Mouse (Mus musculus) MEL (cell line): ENCODE data around the gene Tuba4a. TPM values are rescaled to one million over a fixed set of nuclear protein-coding genes. Genes with fewer than 3 reads are reported as not detected.

Source experiments
- DNase-seq: peaks from one replicate; pipeline ENCODE4 v3.0.0; 2011; ENCODE audit warnings: low read depth, low spot score
- H3K27ac ChIP-seq: 2 replicates; pipeline ENCODE4 v1.5.1; 2012; ENCODE audit warnings: low read depth, mild to moderate bottlenecking, control low read depth, low read length, moderate library complexity; ENCODE audit not compliant: control insufficient read depth
- H3K27me3 ChIP-seq, 2 experiments: fragments of 150-350 bp in 1 of 2; sonication (generic) in 1 of 2; 2 replicates each; pipeline ENCODE4 v1.6.1; 2012; ENCODE audit warnings: low read length in 2 of 2, mild to moderate bottlenecking in 2 of 2, improper control_type of control experiment in 1 of 2, moderate library complexity in 1 of 2; ENCODE audit not compliant: insufficient read depth in 2 of 2, control insufficient read depth in 1 of 2
- H3K36me3 ChIP-seq, 2 experiments: 2 replicates each; pipeline ENCODE4 v1.6.1; 2012 to 2014; ENCODE audit warnings: low read length in 2 of 2, improper control_type of control experiment in 1 of 2, inconsistent platforms in 1 of 2, mild to moderate bottlenecking in 1 of 2; ENCODE audit not compliant: insufficient read depth in 2 of 2, control insufficient read depth in 1 of 2
- H3K4me1 ChIP-seq, 2 experiments: fragments of 150-350 bp in 1 of 2; sonication (generic) in 1 of 2; 2 replicates each; pipeline ENCODE4 v1.6.1; 2012; ENCODE audit warnings: low read length in 2 of 2, improper control_type of control experiment in 1 of 2, mild to moderate bottlenecking in 1 of 2; ENCODE audit not compliant: insufficient read depth in 2 of 2, control insufficient read depth in 1 of 2
- H3K4me3 ChIP-seq, 2 experiments: fragments of 150-350 bp in 1 of 2; sonication (generic) in 1 of 2; 2 replicates each; pipeline ENCODE4 v1.5.1; 2012; ENCODE audit warnings: low read depth in 2 of 2, low read length in 2 of 2, mild to moderate bottlenecking in 2 of 2, moderate library complexity in 2 of 2, control low read depth in 1 of 2, improper control_type of control experiment in 1 of 2; ENCODE audit not compliant: control insufficient read depth in 1 of 2, insufficient read depth in 1 of 2
- H3K79me2 ChIP-seq: 2 replicates; pipeline ENCODE4 v1.6.1; 2012; ENCODE audit warnings: mild to moderate bottlenecking, low read length, moderate library complexity; ENCODE audit not compliant: control insufficient read depth, poor library complexity, insufficient read depth
- H3K9ac ChIP-seq: 2 replicates; pipeline ENCODE4 v1.6.1; 2012; ENCODE audit warnings: low read depth, mild to moderate bottlenecking, control low read depth, low read length, moderate library complexity; ENCODE audit not compliant: control insufficient read depth, poor library complexity, severe bottlenecking
- H3K9me3 ChIP-seq: fragments of 150-350 bp; sonication (generic); replicated peaks from 2 replicates; pipeline ENCODE4 v1.6.1; 2012; ENCODE audit warnings: mild to moderate bottlenecking, low read length, improper control_type of control experiment, moderate library complexity; ENCODE audit not compliant: insufficient read depth
- CHD2 ChIP-seq: IDR thresholded peaks from 2 replicates; pipeline ENCODE4 v1.6.1; 2011; ENCODE audit warnings: low read length, improper control_type of control experiment
- CTCF ChIP-seq, 3 experiments: IDR thresholded peaks in 2 of 3; conservative IDR thresholded peaks in 1 of 3; 2 replicates each; pipeline ENCODE4 v1.5.1; 2011 to 2012; ENCODE audit warnings: low read length in 3 of 3, low read depth in 2 of 3, mild to moderate bottlenecking in 2 of 3, improper control_type of control experiment in 1 of 3, inconsistent platforms in 1 of 3, mixed read lengths in 1 of 3, moderate library complexity in 1 of 3; ENCODE audit not compliant: control insufficient read depth in 1 of 3, insufficient read depth in 1 of 3, poor library complexity in 1 of 3, severe bottlenecking in 1 of 3
- E2F4 ChIP-seq: IDR thresholded peaks from 2 replicates; pipeline ENCODE4 v1.6.1; 2011; ENCODE audit warnings: low read depth, low read length, improper control_type of control experiment, borderline replicate concordance
- ELF1 ChIP-seq: IDR thresholded peaks from 2 replicates; pipeline ENCODE4 v1.6.1; 2014; ENCODE audit warnings: low read depth, mild to moderate bottlenecking, inconsistent platforms, low read length, improper control_type of control experiment, moderate library complexity
- ETS1 ChIP-seq: IDR thresholded peaks from 2 replicates; pipeline ENCODE4 v1.6.1; 2012; ENCODE audit warnings: low read depth, mild to moderate bottlenecking, inconsistent platforms, low read length, improper control_type of control experiment, moderate library complexity
- GABPA ChIP-seq: IDR thresholded peaks from 2 replicates; pipeline ENCODE4 v1.6.1; 2012; ENCODE audit warnings: low read depth, mild to moderate bottlenecking, inconsistent platforms, low read length, improper control_type of control experiment, moderate library complexity
- GATA1 ChIP-seq: IDR thresholded peaks from 2 replicates; pipeline ENCODE4 v1.6.1; 2011; ENCODE audit warnings: low read depth, low read length, improper control_type of control experiment
- HCFC1 ChIP-seq: IDR thresholded peaks from 2 replicates; pipeline ENCODE4 v1.6.1; 2012; ENCODE audit warnings: low read depth, mild to moderate bottlenecking, inconsistent platforms, low read length, improper control_type of control experiment, moderate library complexity
- JUND ChIP-seq: IDR thresholded peaks from 2 replicates; pipeline ENCODE4 v1.6.1; 2011; ENCODE audit warnings: low read depth, mild to moderate bottlenecking, improper control_type of control experiment, low read length
- KAT2A ChIP-seq: conservative IDR thresholded peaks from 2 replicates; pipeline ENCODE4 v1.6.1; 2012; ENCODE audit warnings: low read depth, low read length, improper control_type of control experiment, inconsistent platforms
- MAX ChIP-seq: IDR thresholded peaks from 2 replicates; pipeline ENCODE4 v1.6.1; 2011; ENCODE audit warnings: low read length, improper control_type of control experiment
- MXI1 ChIP-seq: IDR thresholded peaks from 2 replicates; pipeline ENCODE4 v1.6.1; 2011; ENCODE audit warnings: mild to moderate bottlenecking, low read depth, low read length, improper control_type of control experiment
- MYC ChIP-seq: IDR thresholded peaks from 2 replicates; pipeline ENCODE4 v1.6.1; 2011; ENCODE audit warnings: low read depth, mild to moderate bottlenecking, low read length, improper control_type of control experiment, moderate library complexity
- NELFE ChIP-seq: IDR thresholded peaks from 2 replicates; pipeline ENCODE4 v1.6.1; 2011; ENCODE audit warnings: low read depth, low read length, improper control_type of control experiment
- NRF1 ChIP-seq: IDR thresholded peaks from 2 replicates; pipeline ENCODE4 v1.6.1; 2014; ENCODE audit warnings: low read depth, mild to moderate bottlenecking, inconsistent platforms, low read length, improper control_type of control experiment, moderate library complexity; ENCODE audit not compliant: poor library complexity, insufficient read depth, severe bottlenecking
- POLR2A ChIP-seq, 2 experiments: IDR thresholded peaks; 2 replicates each; pipeline ENCODE4 v1.6.1; 2011 to 2012; ENCODE audit warnings: low read length in 2 of 2, mild to moderate bottlenecking in 2 of 2, control low read depth in 1 of 2, improper control_type of control experiment in 1 of 2, low read depth in 1 of 2, moderate library complexity in 1 of 2; ENCODE audit not compliant: control insufficient read depth in 1 of 2, insufficient read depth in 1 of 2, poor library complexity in 1 of 2
- POLR2AphosphoS2 ChIP-seq: IDR thresholded peaks from 2 replicates; pipeline ENCODE4 v1.6.1; 2011; ENCODE audit warnings: low read length, improper control_type of control experiment
- POLR2AphosphoS5 ChIP-seq: IDR thresholded peaks from 2 replicates; pipeline ENCODE4 v1.6.1; 2012; ENCODE audit warnings: low read depth, borderline replicate concordance, mild to moderate bottlenecking, inconsistent platforms, low read length, moderate library complexity, mixed read lengths
- RAD21 ChIP-seq: IDR thresholded peaks from 2 replicates; pipeline ENCODE4 v1.6.1; 2011; ENCODE audit warnings: mild to moderate bottlenecking, low read depth, low read length, improper control_type of control experiment
- RCOR1 ChIP-seq: IDR thresholded peaks from 2 replicates; pipeline ENCODE4 v1.6.1; 2012; ENCODE audit warnings: low read depth, mild to moderate bottlenecking, inconsistent platforms, low read length, improper control_type of control experiment
- SIN3A ChIP-seq: IDR thresholded peaks from 2 replicates; pipeline ENCODE4 v1.6.1; 2012; ENCODE audit warnings: low read length, improper control_type of control experiment, inconsistent platforms
- TBP ChIP-seq: IDR thresholded peaks from 2 replicates; pipeline ENCODE4 v1.8.0; 2011; ENCODE audit warnings: low read depth, low read length, improper control_type of control experiment
- TCF12 ChIP-seq: IDR thresholded peaks from 2 replicates; pipeline ENCODE4 v1.6.1; 2014; ENCODE audit warnings: low read depth, mild to moderate bottlenecking, inconsistent platforms, low read length, improper control_type of control experiment, moderate library complexity
- UBTF ChIP-seq: IDR thresholded peaks from 2 replicates; pipeline ENCODE4 v1.6.1; 2012; ENCODE audit warnings: low read depth, mild to moderate bottlenecking, inconsistent platforms, low read length, improper control_type of control experiment, moderate library complexity, borderline replicate concordance; ENCODE audit not compliant: insufficient read depth
- USF1 ChIP-seq: IDR thresholded peaks from 2 replicates; pipeline ENCODE4 v1.6.1; 2014; ENCODE audit warnings: low read depth, mild to moderate bottlenecking, inconsistent platforms, low read length, improper control_type of control experiment, moderate library complexity
- USF2 ChIP-seq, 2 experiments: IDR thresholded peaks; 2 replicates each; pipeline ENCODE4 v1.6.1; 2011 to 2012; ENCODE audit warnings: improper control_type of control experiment in 2 of 2, low read length in 2 of 2, borderline replicate concordance in 1 of 2, inconsistent platforms in 1 of 2, low read depth in 1 of 2, mild to moderate bottlenecking in 1 of 2; ENCODE audit not compliant: insufficient read depth in 1 of 2
- ZC3H11A ChIP-seq: IDR thresholded peaks from 2 replicates; pipeline ENCODE4 v1.6.1; 2012; ENCODE audit warnings: low read depth, mild to moderate bottlenecking, inconsistent platforms, low read length, improper control_type of control experiment
- ZKSCAN1 ChIP-seq: IDR thresholded peaks from 2 replicates; pipeline ENCODE4 v1.6.1; 2012; ENCODE audit warnings: low read depth, mild to moderate bottlenecking, inconsistent platforms, low read length, improper control_type of control experiment, moderate library complexity
- ZMIZ1 ChIP-seq: IDR thresholded peaks from 2 replicates; pipeline ENCODE4 v1.6.1; 2012; ENCODE audit warnings: low read depth, mild to moderate bottlenecking, inconsistent platforms, low read length, improper control_type of control experiment, moderate library complexity
- ZNF384 ChIP-seq: IDR thresholded peaks from 2 replicates; pipeline ENCODE4 v1.6.1; 2012; ENCODE audit warnings: low read depth, mild to moderate bottlenecking, inconsistent platforms, low read length, improper control_type of control experiment
- polyA plus RNA-seq, 2 experiments: library from polyadenylated mRNA; stranded (reverse) in 1 of 2; unstranded in 1 of 2; fragments of >175 nt in 1 of 2; fragments of >200 nt in 1 of 2; gene quantifications; 2 replicates each; pipeline versions ENCODE4 v1.2.1 to v1.2.4; 2012; ENCODE audit warnings: low replicate concordance in 2 of 2, low read depth in 1 of 2; ENCODE audit not compliant: insufficient read length in 2 of 2, insufficient read depth in 1 of 2, missing spikeins in 1 of 2
- total RNA-seq: library from RNA; depleted of rRNA; stranded (reverse); fragments of 300-350 nt; gene quantifications from 2 replicates; pipeline ENCODE4 v1.2.3, GENCODE M21; 2012

Tuba4a gene
- total and polyA plus RNA-seq, 3 experiments = 385 to 439 TPM; not detected in 1

DNA sequence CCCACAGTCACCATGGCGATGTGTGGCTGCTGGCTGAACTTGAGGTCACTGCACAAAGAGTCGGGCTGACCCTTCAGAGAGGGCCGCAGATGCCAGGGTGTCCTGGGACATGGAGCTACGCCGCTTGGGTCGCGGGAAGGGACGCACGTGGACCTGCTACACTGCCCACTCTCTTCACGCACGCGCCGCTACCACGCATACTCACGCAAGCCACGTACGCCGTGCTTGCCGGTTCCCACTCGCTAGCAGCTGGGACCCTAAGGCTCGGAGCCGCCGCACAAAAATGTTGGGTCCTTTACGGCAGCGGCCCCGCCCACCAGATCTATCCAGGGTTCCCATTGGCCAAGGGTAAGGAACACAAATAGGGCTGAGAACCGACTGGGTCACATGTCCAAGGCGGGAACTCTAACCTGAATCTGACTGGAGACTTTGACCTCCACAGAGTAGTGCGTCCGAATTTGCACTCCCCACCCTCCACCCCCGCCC, 39.5 kb downstream of the Tuba4a start, which contains the start of gene Abcb6:
TSS of gene Abcb6 (minus strand) at position 288 of the 486 bp plus-strand sequence.
- H3K4me3 ChIP-seq = peak within 1 kb of the TSS; percentile 69 to 84
- peaks cover 0 to 11% of the 10 kb centered on the region in 2 experiments; a peak in 3 of 4 replicates for H3K36me3 ChIP-seq
- peaks cover 14% of the 10 kb centered on the region for H3K79me2 ChIP-seq
- no peaks in the 10 kb centered on the region for H3K27me3 ChIP-seq
- peak; percentile 97 for DNase-seq
- H3K27ac ChIP-seq = peak within 1 kb of the TSS; percentile 78
- TF ChIP-seq POLR2A (IDR thresholded peaks at IDR 0.05; ENCODE audit: control insufficient read depth in 1 of 2, insufficient read depth in 1 of 2, low read depth in 1 of 2, low read length in 2 of 2, poor library complexity in 1 of 2) (peak; percentile 56 to 75; a peak in 3 of 4 replicates), POLR2AphosphoS2 (peak; percentile 29; the same call in 1 of the 2 replicates), JUND (no peak), MAX (peak; percentile 89), MYC (peak; percentile 85), ZMIZ1 (peak; percentile 70), RCOR1 (no peak), ZKSCAN1 (no peak), KAT2A (0 out of 2 replicates have a peak, but pooled peaks have one; percentile 48), CHD2 (no peak), UBTF (no peak), TBP (peak; percentile 64; the same call in 1 of the 2 replicates), RAD21 (no peak), HCFC1 (peak; percentile 79), GATA1 (no peak), E2F4 (peak; percentile 68; the same call in 1 of the 2 replicates), GABPA (no peak), ZNF384 (0 out of 2 replicates have a peak, but pooled peaks have one; percentile 36), USF2 (IDR thresholded peaks at IDR 0.05; ENCODE audit: borderline replicate concordance in 1 of 2, insufficient read depth in 1 of 2, low read depth in 1 of 2, low read length in 2 of 2) (peak in 1 of 2 experiments; percentile 80; a peak in 2 of 4 replicates), NELFE (peak; percentile 69), CTCF (IDR thresholded peaks at IDR 0.05 in 2 of 3, conservative IDR thresholded peaks at IDR 0.05 in 1 of 3; ENCODE audit: control insufficient read depth in 1 of 3, insufficient read depth in 1 of 3, low read depth in 2 of 3, low read length in 3 of 3, poor library complexity in 1 of 3, severe bottlenecking in 1 of 3) (no peak), MXI1 (peak; percentile 94), TCF12 (peak; percentile 20; the same call in 1 of the 2 replicates), USF1 (peak; percentile 96), ETS1 (peak; percentile 33), POLR2AphosphoS5 (peak; percentile 71; the same call in 1 of the 2 replicates), ELF1 (0 out of 2 replicates have a peak, but pooled peaks have one; percentile 40), ZC3H11A (no peak), SIN3A (peak; percentile 70), NRF1 (peak; percentile 68)
- peak within 1 kb of the TSS; percentile 77 for H3K9ac ChIP-seq
- no peaks in the 10 kb centered on the region for H3K9me3 ChIP-seq
- peaks cover 2 to 10% of the 10 kb centered on the region in 2 experiments; a peak in 3 of 4 replicates for H3K4me1 ChIP-seq
